Mouse (Mus musculus): ENCODE results near the gene Lrba.
A peak's percentile ranks its signal among the peaks of the same experiment; 100 is the strongest.

Lrba gene

GRCm38 (mm10) chr3:86224564-86225421, at the start of gene Lrba:
Gene Lrba, plus strand, starts transcription at chr3:86224680.
- DNase-seq (ENCODE audit: low read depth, low spot score): peak; percentile 49

- no peak for DNase-seq (ENCODE audit: low read depth, low spot score)
These were observed 44.8 kb upstream of the Lrba start for GRCm38 (mm10) chr3:86179714-86180113.

- DNase-seq (ENCODE audit: low read depth, low spot score): no peak
These were observed 43.4 kb upstream of the Lrba start for GRCm38 (mm10) chr3:86181107-86181506.

GRCm38 (mm10) chr3:86184546-86184945, 39.9 kb upstream of the Lrba start:
- no peak for DNase-seq (ENCODE audit: low read depth, low spot score)

- DNase-seq (ENCODE audit: low read depth, low spot score): peak; percentile 86
These were observed 36.6 kb upstream of the Lrba start for GRCm38 (mm10) chr3:86187736-86188389.

- DNase-seq (ENCODE audit: low read depth, low spot score): no peak
These were observed 28.5 kb upstream of the Lrba start for GRCm38 (mm10) chr3:86195981-86196380.

- DNase-seq (ENCODE audit: low read depth, low spot score): no peak
These were observed 28.0 kb upstream of the Lrba start for GRCm38 (mm10) chr3:86196471-86196870.

- DNase-seq (ENCODE audit: low read depth, low spot score): no peak
These were observed 22.8 kb upstream of the Lrba start for GRCm38 (mm10) chr3:86201645-86202175.

GRCm38 (mm10) chr3:86202449-86202848, 22.0 kb upstream of the Lrba start:
- DNase-seq (ENCODE audit: low read depth, low spot score): no peak

- DNase-seq (ENCODE audit: low read depth, low spot score): no peak
These were observed 19.7 kb upstream of the Lrba start for GRCm38 (mm10) chr3:86204608-86205358.

GRCm38 (mm10) chr3:86206556-86206955, 17.9 kb upstream of the Lrba start:
- DNase-seq (ENCODE audit: low read depth, low spot score): no peak

GRCm38 (mm10) chr3:86210267-86210939, 14.1 kb upstream of the Lrba start:
- no peak for DNase-seq (ENCODE audit: low read depth, low spot score)

GRCm38 (mm10) chr3:86210959-86211358, 13.5 kb upstream of the Lrba start:
- DNase-seq (ENCODE audit: low read depth, low spot score): no peak

GRCm38 (mm10) chr3:86214248-86214647, 10.2 kb upstream of the Lrba start:
- DNase-seq (ENCODE audit: low read depth, low spot score): no peak

- DNase-seq (ENCODE audit: low read depth, low spot score): peak; percentile 82
These were observed 706 bp upstream of the Lrba start for GRCm38 (mm10) chr3:86223634-86224313.

GRCm38 (mm10) chr3:86224314-86224563, 241 bp upstream of the Lrba start:
- DNase-seq (ENCODE audit: low read depth, low spot score): no peak

GRCm38 (mm10) chr3:86231532-86232086, 7.1 kb downstream of the Lrba start:
- DNase-seq (ENCODE audit: low read depth, low spot score): no peak

GRCm38 (mm10) chr3:86247193-86247592, 22.7 kb downstream of the Lrba start:
- DNase-seq (ENCODE audit: low read depth, low spot score): no peak

GRCm38 (mm10) chr3:86251212-86251611, 26.7 kb downstream of the Lrba start:
- no peak for DNase-seq (ENCODE audit: low read depth, low spot score)

GRCm38 (mm10) chr3:86252588-86252987, 28.1 kb downstream of the Lrba start:
- DNase-seq (ENCODE audit: low read depth, low spot score): no peak

- no peak for DNase-seq (ENCODE audit: low read depth, low spot score)
These were observed 28.6 kb downstream of the Lrba start for GRCm38 (mm10) chr3:86253071-86253470.
